In the genomic region with DNA sequence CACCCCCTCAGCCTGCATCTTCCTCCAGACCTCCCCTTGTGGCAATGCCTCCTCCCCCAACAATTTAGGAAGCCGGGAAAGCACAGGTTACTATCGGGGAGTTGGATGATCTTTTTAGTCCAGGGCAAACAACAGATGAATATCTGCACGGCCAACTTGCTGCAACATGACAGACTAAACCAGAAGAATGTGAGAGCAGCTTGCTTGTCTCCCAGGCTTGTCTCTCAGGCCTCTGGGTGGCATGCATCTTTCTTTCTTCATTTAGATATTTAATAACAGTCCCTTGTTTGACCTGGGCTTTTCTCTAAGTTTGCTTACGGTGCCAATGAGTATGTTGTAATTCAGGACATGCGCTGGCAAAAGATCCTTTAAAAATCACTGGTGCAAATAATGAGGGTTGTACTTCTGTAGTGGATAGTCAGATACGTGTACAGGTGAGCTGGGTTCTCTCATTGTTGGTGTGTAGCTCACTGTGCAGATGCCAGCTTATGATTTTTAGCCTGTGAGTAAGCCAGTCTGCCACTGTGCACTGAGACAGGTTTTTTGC, we compare ENCODE assay signal across 15 mouse cellular contexts.
"Had no signal": no experiment of that assay in that cellular context is flagged by ENCODE, and none has a peak within 500 bp of the region (broad histone marks: within the 10 kb centered on the region; RNA-seq: fewer than 3 reads in every experiment).

No protein-coding gene starts in this region.

- H3K9me3 ChIP-seq: limb, embryonic 12.5 days; midbrain, embryonic 15.5 days had no signal

- H3K9ac ChIP-seq: limb, embryonic 12.5 days; liver, embryonic 13.5 days; midbrain, embryonic 15.5 days; neural tube, embryonic 12.5 days had no signal

- H3K27me3 ChIP-seq: limb, embryonic 12.5 days; liver, embryonic 13.5 days; megakaryocyte, embryonic 14.5 days; midbrain, embryonic 15.5 days; neural tube, embryonic 12.5 days had no signal

- H3K4me1 ChIP-seq: liver, embryonic 13.5 days; megakaryocyte, embryonic 14.5 days; midbrain, embryonic 15.5 days; neural tube, embryonic 12.5 days had no signal

- H3K27ac ChIP-seq: hindbrain, postnatal 0 days; kidney, postnatal 0 days; limb, embryonic 12.5 days; liver, embryonic 13.5 days; macrophage; midbrain, embryonic 15.5 days; neural tube, embryonic 12.5 days had no signal

- ATAC-seq: hindbrain, postnatal 0 days; midbrain, embryonic 15.5 days had no signal

- DNase-seq: kidney, adult 11 months; kidney, adult 9 months; kidney, postnatal 36 days; layer of hippocampus, adult 9-11 months; layer of hippocampus, postnatal 36 days; liver, embryonic 13.5 days; thymus, postnatal 4 days had no signal

- H3K4me3 ChIP-seq: limb, embryonic 12.5 days; liver, embryonic 13.5 days; megakaryocyte, embryonic 14.5 days; midbrain, embryonic 15.5 days; neural tube, embryonic 12.5 days had no signal

- H3K36me3 ChIP-seq: limb, embryonic 12.5 days; liver, embryonic 13.5 days; midbrain, embryonic 15.5 days; neural tube, embryonic 12.5 days had no signal

- H3K4me2 ChIP-seq: limb, embryonic 12.5 days; liver, embryonic 13.5 days; midbrain, embryonic 11.5 days; midbrain, embryonic 15.5 days; neural tube, embryonic 12.5 days had no signal
